Mouse (Mus musculus) spleen, postnatal 36 days (tissue): ENCODE data around the gene Cacna1c.

Experiments
- DNase-seq, 2 experiments: peaks; one replicate each; pipeline ENCODE4 v3.0.0; 2022; ENCODE audit warnings: low spot score in 2 of 2, mixed read lengths in 1 of 2

The Cacna1c gene

GRCm38 (mm10) chr6:119165677-119166076 lies 30.5 kb downstream of the Cacna1c start:
- no peak for DNase-seq

DNA sequence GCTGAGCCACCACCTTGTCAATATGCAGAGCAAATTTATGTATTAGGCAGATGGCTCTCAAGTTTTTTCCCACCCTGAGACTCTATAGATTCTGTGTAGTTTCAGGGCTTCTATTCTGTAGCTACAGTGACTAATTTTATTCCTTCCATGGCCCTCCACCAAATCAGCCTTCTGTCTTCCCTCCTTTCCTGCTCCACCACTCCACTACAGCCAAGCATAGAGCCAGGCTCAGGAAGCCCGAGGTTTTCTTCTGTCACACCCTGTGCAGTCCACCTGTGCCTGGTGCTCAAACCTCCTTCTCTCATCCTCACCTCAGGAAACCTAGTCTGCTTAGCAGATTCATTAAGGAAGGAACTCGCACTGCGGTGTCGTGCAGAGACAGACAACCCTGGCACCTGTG lies 51.1 kb downstream of the Cacna1c start:
- DNase-seq, result no peak

DNA sequence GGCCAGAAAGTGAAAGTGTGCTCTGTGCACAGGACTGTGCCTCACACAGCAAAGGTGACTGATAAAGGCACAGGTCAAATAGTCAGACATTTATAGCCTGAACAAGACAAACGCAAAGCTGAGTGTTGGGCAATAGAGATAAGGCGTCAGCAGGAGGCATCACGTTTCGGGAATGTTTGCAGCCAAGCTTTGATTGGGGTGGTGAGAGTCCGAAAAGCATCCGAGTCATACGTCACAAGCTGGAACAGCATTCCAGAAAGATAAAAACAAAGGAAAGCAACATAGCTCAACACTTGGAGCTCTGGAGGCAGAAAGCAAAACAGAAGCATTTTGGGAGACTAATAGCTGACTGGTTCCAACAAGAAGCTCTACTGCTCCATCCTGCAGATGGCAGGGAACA lies 56.7 kb downstream of the Cacna1c start:
- no peak for DNase-seq

GRCm38 (mm10) chr6:119137768-119138167 lies 58.5 kb downstream of the Cacna1c start:
- DNase-seq, result no peak

DNA sequence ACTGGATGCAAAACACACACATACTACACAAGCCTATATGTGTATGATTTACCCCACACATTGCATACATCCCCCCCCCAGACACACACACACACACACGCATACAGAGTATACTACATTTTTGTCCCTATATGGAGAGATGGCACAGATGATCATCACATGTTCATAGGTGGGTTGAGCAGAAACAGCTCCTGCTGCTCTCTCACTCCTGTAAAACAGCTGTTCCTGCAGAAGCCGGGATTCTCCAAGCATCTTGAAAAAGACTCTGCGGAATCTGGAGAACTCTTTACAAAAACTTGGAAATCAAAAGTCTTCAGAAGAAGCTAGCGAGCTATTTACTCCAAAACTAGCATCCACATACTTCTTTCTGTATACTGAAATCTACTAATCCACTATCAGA lies 63.4 kb downstream of the Cacna1c start:
- DNase-seq, result no peak

GRCm38 (mm10) chr6:119132111-119132735 lies 64.0 kb downstream of the Cacna1c start:
- DNase-seq, result no peak

- DNase-seq, result peak; percentile 15 to 29
These were observed 66.6 kb downstream of the Cacna1c start for GRCm38 (mm10) chr6:119129664-119130063.

DNA sequence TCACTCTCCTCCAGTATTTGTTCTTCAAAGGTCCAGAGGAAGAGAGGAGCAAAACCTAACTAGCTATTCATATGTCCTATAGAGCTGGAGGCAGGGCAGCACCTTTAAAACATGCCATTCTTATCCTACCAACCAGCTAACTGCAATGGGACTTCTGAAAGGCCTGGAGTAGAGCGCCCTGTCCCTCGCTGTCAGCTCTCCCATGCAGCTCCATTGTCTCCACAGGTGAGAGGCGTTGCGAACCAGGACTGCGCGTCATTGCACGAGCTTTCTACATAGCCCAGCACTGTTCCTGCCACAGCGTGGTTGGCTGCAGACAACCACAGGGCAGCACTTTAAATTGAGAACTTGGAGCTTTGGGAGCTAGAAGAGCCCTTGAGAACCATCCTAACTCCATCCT lies 67.7 kb downstream of the Cacna1c start:
- no peak for DNase-seq

GRCm38 (mm10) chr6:119128076-119128475 lies 68.1 kb downstream of the Cacna1c start:
- DNase-seq, result no peak

DNA sequence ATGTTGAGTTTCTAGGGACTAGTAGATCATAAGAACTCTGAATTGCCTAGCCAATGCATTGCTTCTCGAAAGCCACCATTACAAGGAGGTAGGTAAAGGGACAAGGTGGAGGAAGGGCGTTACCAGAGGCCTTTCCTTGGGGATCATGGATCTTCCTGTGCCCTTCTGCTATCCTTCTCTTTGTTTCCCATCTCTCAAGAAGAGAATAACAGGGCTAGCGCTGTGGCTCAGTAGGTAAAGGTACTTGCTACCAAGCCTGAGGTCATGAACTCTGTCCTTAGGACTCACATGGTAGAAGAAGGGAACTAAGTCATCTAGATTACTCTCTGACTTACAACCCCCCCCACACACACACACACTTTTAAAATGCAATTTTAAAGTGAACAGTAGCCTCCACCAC lies 69.2 kb downstream of the Cacna1c start:
- DNase-seq, result no peak

GRCm38 (mm10) chr6:119118371-119118770 lies 77.8 kb downstream of the Cacna1c start:
- no peak for DNase-seq

- DNase-seq, result no peak
These were observed 79.9 kb downstream of the Cacna1c start for GRCm38 (mm10) chr6:119116290-119116689.

DNA sequence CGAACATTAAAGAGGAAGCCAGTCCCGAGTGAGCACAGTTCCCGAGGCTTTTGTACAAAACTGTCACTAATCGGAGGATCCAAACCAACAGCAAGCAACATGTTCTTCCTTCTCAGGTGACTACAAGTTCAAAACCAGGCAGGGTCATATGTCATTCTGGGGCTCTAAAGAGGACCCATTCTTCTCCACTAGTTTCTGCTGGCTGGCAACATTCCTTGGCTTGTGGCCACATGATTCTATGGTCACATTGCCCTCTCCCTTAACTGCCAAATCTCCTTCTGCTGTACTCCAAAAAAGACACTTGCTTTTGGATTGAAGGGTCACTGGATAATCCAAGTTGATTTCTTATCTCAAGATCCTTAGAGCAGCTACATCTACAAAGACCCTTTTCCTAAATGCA lies 82.9 kb downstream of the Cacna1c start:
- no peak for DNase-seq

GRCm38 (mm10) chr6:119110369-119110768 lies 85.8 kb downstream of the Cacna1c start:
- DNase-seq, result no peak

GRCm38 (mm10) chr6:119108466-119109394 lies 87.5 kb downstream of the Cacna1c start:
- DNase-seq, result peak; percentile 12

GRCm38 (mm10) chr6:119107856-119108465 lies 88.3 kb downstream of the Cacna1c start:
- DNase-seq, result no peak

DNA sequence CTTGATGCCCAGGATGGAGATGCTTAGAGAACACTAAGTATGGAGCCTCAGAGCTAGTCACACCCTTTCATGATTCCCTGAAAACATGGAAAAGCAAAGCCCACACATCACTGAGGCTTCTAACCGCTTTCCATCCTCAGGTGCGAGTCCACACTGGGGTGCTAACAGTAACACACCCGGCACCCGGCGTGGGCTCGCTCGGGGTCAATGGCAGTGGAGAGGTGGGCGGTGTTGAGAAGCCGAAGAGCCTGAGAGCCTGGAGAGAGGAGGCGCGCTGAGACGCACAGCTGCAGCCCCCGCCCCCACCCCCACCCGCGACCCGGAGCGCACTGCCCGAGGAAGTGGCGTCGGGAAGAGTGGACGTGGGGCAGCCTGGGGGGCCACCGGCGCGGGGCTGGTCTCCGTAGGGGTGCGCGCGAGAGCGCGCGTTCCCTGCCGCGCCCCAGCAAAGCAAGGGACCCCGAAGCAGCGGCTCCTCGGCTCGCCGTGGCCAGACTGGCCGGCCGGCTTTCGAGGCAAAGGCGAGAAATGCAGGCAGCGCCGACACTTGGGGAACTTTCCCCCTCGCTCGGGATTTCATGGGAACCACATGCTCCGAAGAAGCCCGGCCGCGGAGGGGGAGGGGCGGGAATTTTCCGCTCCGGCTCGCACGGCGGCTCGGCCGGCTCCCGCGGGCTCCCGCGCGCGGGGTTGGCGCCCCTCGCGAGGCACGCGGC lies 88.9 kb downstream of the Cacna1c start:
- no peak for DNase-seq

DNA sequence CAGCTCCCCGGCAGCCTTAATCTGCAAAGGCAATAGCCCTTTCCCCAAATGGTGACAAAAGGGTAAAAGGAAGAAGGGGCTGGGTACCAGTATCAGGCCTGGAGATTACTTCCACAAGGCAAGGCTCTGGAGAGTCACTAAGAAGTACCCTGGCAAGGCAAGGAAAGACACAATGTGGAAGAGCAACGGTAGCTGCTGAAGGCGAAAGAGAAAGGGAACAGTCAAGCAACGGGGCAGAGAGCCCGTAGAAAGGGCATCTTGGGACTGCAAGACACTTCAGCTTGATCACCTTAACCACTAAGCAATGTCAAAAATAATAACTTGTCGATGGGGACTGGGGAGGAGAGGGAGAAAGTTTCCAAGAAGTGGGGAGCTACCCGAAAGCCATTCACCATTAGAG lies 89.5 kb downstream of the Cacna1c start:
- DNase-seq, result no peak

GRCm38 (mm10) chr6:119105651-119106595 lies 90.3 kb downstream of the Cacna1c start:
- no peak for DNase-seq

DNA sequence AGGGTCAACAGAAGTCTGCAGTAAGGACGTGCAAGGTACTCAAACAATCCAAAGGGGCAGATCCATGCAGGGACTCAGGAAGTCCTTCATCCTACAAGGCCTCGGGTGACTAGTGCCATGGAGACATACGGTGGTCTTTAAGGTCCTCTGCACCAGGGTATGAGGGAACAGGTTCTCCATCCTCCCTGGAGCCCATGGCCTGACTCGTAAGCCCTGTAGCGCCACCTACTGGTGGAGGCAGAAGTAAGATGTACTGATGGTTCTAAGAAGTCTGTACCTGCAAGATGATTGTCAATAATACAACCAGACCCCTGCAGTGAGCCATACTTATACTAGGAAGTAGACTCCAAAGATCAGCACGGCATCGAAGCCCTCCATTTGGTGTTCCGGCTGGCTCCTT lies 92.0 kb downstream of the Cacna1c start:
- DNase-seq, result peak in 1 of 2 experiments; percentile 8

DNA sequence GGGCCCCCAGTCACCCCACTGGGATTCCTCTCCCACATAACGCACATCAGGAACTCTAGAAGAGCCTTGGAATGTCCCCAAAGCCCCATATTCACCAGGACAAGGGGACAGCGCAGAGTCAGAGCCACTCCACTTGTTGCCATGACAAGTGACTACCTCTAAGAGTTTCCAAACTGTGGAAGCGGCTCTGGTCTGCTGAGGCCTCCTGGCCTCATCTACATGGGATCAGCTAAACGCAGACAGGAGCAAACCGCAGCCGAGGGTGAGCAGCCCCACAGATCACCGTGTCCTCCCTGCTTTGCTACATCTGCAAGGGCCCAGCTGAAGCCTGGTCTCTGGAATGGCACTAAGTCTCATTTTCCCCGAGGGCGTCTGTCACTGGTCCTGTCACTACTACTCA lies 93.3 kb downstream of the Cacna1c start:
- no peak for DNase-seq
